Mouse (Mus musculus) liver, postnatal 0 days (tissue): ENCODE results near the gene Gm8994.

Experiments used
- CTCF ChIP-seq: sonication (generic); IDR thresholded peaks from 2 replicates; pipeline ENCODE4 v1.5.1; 2016; ENCODE audit warnings: antibody characterized with exemption, low read depth
- EP300 ChIP-seq: IDR thresholded peaks from 2 replicates; pipeline ENCODE4 v1.6.1; 2016; ENCODE audit warnings: antibody characterized with exemption, low read depth, mild to moderate bottlenecking

- TF ChIP-seq CTCF (no peak), EP300 (no peak)
Observed at GRCm38 (mm10) chr6:136340669-136341068, 13.3 kb downstream of the Gm8994 start.
